ENCODE assay signal across 17 mouse cellular contexts in genomic region chr8:47729324-47729723, GRCm38 (mm10).
"Had no signal": no experiment of that assay in that cellular context is flagged by ENCODE, and none has a peak within 500 bp of the region (broad histone marks: within the 10 kb centered on the region; RNA-seq: fewer than 3 reads in every experiment).

No protein-coding gene starts in this region.

- H3K4me1 ChIP-seq: neural tube, embryonic 12.5 days; stomach, embryonic 15.5 days had no signal

- H3K9ac ChIP-seq: neural tube, embryonic 12.5 days; neural tube, embryonic 13.5 days; neural tube, embryonic 15.5 days; stomach, embryonic 15.5 days had no signal

- H3K9me3 ChIP-seq: neural tube, embryonic 12.5 days; neural tube, embryonic 13.5 days; neural tube, embryonic 15.5 days; stomach, embryonic 15.5 days had no signal

- DNase-seq: retina, postnatal 1 day; right cerebral cortex, adult 18-20 months; right cerebral cortex, postnatal 14 days; right cerebral cortex, postnatal 25 days; right cerebral cortex, postnatal 4 days; spleen, adult 18-20 months; thymus, adult 18-20 months; thymus, adult 2 months; thymus, postnatal 14 days; thymus, postnatal 25 days; thymus, postnatal 36 days; thymus, postnatal 4 days had no signal

- H3K36me3 ChIP-seq: neural tube, embryonic 12.5 days; neural tube, embryonic 13.5 days; neural tube, embryonic 15.5 days; stomach, embryonic 15.5 days had no signal

- H3K27me3 ChIP-seq: neural tube, embryonic 12.5 days; neural tube, embryonic 13.5 days; stomach, embryonic 15.5 days had no signal

- H3K4me3 ChIP-seq: neural tube, embryonic 12.5 days; neural tube, embryonic 13.5 days; neural tube, embryonic 15.5 days; stomach, embryonic 15.5 days had no signal

- H3K27ac ChIP-seq: neural tube, embryonic 12.5 days; neural tube, embryonic 13.5 days; neural tube, embryonic 15.5 days; stomach, embryonic 15.5 days; stomach, postnatal 0 days had no signal

- H3K4me2 ChIP-seq: neural tube, embryonic 12.5 days; neural tube, embryonic 13.5 days; neural tube, embryonic 15.5 days; stomach, embryonic 15.5 days had no signal
